Mouse (Mus musculus): ENCODE results near the gene Lamb3.

GRCm38 (mm10) chr1:193201383-193201778 is 6.1 kb upstream of the Lamb3 start, which contains the start of gene Traf3ip3:
- TF ChIP-seq MAFK (IDR thresholded peaks at IDR 0.05; ENCODE audit: insufficient replicate concordance, low read length) (no peak; the same call in 1 of the 2 replicates), TCF12 (IDR thresholded peaks at IDR 0.05; ENCODE audit: low read depth, low read length) (peak; percentile 72), CTCF (conservative IDR thresholded peaks at IDR 0.05 in 1 of 2, IDR thresholded peaks at IDR 0.05 in 1 of 2; ENCODE audit: low read depth in 2 of 2, low read length in 2 of 2) (no peak), POLR2A (IDR thresholded peaks at IDR 0.05; ENCODE audit: low read depth, low read length) (peak; percentile 87), ZNF384 (IDR thresholded peaks at IDR 0.05; ENCODE audit: low read depth, low read length) (no peak), E2F4 (IDR thresholded peaks at IDR 0.05; ENCODE audit: insufficient replicate concordance, low read depth, low read length) (no peak), USF1 (IDR thresholded peaks at IDR 0.05; ENCODE audit: low read depth, low read length) (no peak), SIN3A (IDR thresholded peaks at IDR 0.05; ENCODE audit: low read length) (peak; percentile 87), JUND (conservative IDR thresholded peaks at IDR 0.05; ENCODE audit: low read depth, low read length) (no peak), MEF2A (IDR thresholded peaks at IDR 0.05; ENCODE audit: borderline replicate concordance, low read depth, low read length) (peak; percentile 69)

Data from CH12.LX (cell line).